Mouse (Mus musculus): ENCODE results near the gene Epha8. TPM values are rescaled to one million over a fixed set of nuclear protein-coding genes. Genes with fewer than 3 reads are reported as not detected.

Gene Epha8
- polyA plus RNA-seq, 1 experiment from 2014 or later = 0.62 TPM

DNA sequence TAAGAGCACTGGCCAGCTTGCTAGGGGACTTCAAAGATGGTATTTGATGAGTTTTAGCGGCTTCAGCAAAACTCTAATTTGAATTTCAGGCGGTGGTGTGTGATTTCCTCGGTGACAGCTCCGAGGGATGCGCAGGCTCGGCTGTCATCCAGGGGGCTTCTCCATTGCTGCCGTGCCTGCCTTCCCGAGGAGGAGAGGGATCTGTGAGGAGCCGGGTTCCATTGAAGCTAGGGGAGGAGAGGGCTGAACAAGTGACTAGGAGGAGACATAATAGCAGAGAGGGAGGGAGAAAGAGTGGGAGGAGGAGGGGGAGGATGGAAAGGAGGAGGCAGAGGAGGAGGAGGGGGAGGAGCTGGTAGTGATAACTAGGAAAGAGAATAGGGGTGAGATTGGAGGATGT, 10.9 kb upstream of the Epha8 start:
- H3K9ac ChIP-seq = no peak overlapping the region
- no peaks in the 10 kb centered on the region for H3K36me3 ChIP-seq (ENCODE audit: insufficient read depth)
- no peak overlapping the region for H3K4me2 ChIP-seq
- DNase-seq = no peak
- TF ChIP-seq CTCF (IDR thresholded peaks at IDR 0.05; ENCODE audit: low read depth) = no peak
- no peak overlapping the region for H3K27ac ChIP-seq (ENCODE audit: low read depth)
- WGBS = 14% methylated on average over 9 of the region's 9 CpGs
- no peak for ATAC-seq (ENCODE audit: insufficient read depth)
- H3K4me1 ChIP-seq (ENCODE audit: insufficient read depth) = 0 out of 2 replicates have a peak, but pooled peaks cover 16% of the 10 kb centered on the region
- no peak overlapping the region for H3K4me3 ChIP-seq (ENCODE audit: low read depth, low read length)
- peaks cover 65% of the 10 kb centered on the region for H3K27me3 ChIP-seq (ENCODE audit: insufficient read depth, low read length)
- H3K9me3 ChIP-seq (ENCODE audit: low read depth, low read length) = no peaks in the 10 kb centered on the region

DNA sequence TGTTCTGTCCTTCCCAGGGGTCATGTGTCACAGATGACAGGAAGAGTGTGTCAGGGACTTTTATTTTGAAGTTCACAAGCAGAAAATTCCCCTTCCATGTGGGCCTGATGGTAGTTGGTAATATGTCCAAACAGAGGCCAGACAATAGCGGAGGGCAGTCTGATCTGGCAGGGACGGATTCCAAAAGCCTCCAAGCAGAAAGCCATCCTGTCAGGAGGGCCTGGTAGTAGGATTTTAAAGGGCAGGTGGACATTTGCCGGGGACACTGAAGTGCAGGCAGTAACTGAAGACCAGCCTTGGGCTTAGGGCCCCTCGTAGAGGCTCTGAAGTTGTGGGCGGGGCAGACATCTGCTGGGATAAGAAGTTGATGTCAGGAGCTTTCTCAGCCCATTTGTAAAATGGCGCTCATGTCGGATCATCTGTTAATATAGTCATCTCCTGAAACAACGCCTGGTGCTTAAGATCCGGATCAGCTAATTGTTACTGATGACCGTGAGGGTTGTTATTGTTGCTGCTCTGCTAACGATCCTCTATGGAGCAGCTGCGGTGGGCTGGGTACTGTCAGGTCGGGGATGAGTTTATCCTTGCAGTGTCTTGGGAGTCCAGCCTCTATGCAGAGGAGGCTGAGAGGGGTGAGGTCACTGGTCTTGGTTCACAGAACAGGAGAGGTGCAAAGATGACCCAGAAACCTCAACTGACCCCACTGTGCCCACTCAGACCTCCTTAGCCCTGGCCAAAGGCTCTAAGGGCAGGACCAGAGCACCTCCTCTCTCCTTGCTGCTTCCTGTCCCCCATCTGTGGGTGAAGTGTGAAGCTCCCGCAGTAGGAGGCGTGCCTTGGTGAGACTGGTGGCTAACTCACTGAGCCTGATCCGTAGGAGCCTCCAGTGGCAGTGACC, 10.1 kb upstream of the Epha8 start:
- Histone ChIP-seq H3K4me1 (ENCODE audit: insufficient read depth) (peaks cover 19% of the 10 kb centered on the region), H3K9ac (no peak overlapping the region), H3K27ac (ENCODE audit: low read depth) (no peak overlapping the region), H3K36me3 (ENCODE audit: insufficient read depth) (no peaks in the 10 kb centered on the region), H3K27me3 (ENCODE audit: insufficient read depth, low read length) (peaks cover 62% of the 10 kb centered on the region), H3K4me3 (ENCODE audit: low read depth, low read length) (no peak overlapping the region), H3K4me2 (no peak overlapping the region), H3K9me3 (ENCODE audit: low read depth, low read length) (no peaks in the 10 kb centered on the region)
- DNase-seq (peak; percentile 54), ATAC-seq (ENCODE audit: insufficient read depth) (no peak)
- no peak for TF ChIP-seq CTCF (IDR thresholded peaks at IDR 0.05; ENCODE audit: low read depth)
- 16% methylated on average over 16 of the region's 16 CpGs for WGBS

DNA sequence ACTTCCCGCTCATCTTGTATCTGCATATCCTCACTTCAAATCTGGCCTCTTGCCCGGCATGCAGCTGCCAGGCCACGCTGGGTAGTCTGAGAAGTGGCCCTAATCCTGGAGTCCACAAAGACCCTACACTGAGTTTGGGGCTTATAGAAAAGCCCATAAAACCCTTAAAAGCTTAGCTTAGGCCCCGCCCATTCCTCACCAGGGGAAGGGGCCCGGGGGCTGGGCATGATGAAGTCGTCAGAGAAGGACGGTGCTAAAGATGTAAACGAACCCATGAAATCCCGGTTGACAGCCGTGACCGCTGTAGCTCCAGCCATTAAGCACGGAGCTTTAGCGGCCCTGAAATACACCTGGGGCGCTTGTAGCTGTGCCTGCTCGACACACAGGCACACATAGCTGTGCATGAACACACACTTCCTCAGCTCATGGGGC, 8.4 kb upstream of the Epha8 start:
- Histone ChIP-seq H3K9ac (no peak overlapping the region), H3K4me1 (ENCODE audit: insufficient read depth) (peaks cover 26% of the 10 kb centered on the region), H3K4me2 (no peak overlapping the region), H3K27ac (ENCODE audit: low read depth) (no peak overlapping the region), H3K27me3 (ENCODE audit: insufficient read depth, low read length) (peaks cover 61% of the 10 kb centered on the region), H3K36me3 (ENCODE audit: insufficient read depth) (no peaks in the 10 kb centered on the region), H3K9me3 (ENCODE audit: low read depth, low read length) (no peaks in the 10 kb centered on the region), H3K4me3 (ENCODE audit: low read depth, low read length) (no peak overlapping the region)
- WGBS = 16% methylated on average over 15 of the region's 15 CpGs
- DNase-seq (peak; percentile 73), ATAC-seq (ENCODE audit: insufficient read depth) (no peak)
- no peak for TF ChIP-seq CTCF (IDR thresholded peaks at IDR 0.05; ENCODE audit: low read depth)

DNA sequence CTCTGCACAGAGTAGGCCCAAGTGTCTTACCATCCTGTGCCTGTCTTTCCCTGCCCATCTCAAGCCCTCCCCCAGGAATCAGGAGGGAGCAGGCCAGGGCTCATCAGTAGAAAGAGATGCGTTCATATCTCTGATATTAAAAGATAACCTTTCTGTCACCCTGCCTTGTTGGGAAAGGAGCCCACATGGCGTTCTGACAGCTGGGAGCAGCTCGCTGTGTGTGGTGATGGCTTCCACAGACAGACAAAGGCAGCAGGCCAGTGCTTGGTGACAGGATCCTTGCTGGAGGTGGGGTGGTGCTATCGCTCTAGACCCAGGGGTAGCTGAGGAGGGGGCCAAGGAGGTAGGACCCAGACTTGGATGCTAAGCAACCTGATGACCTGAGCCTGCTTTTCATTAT, 5.8 kb upstream of the Epha8 start:
- no peak overlapping the region for H3K4me2 ChIP-seq
- no peak overlapping the region for H3K27ac ChIP-seq (ENCODE audit: low read depth)
- H3K4me3 ChIP-seq (ENCODE audit: low read depth, low read length) = no peak overlapping the region
- H3K4me1 ChIP-seq (ENCODE audit: insufficient read depth) = peaks cover 18% of the 10 kb centered on the region
- peaks cover 63% of the 10 kb centered on the region for H3K27me3 ChIP-seq (ENCODE audit: insufficient read depth, low read length)
- TF ChIP-seq CTCF (IDR thresholded peaks at IDR 0.05; ENCODE audit: low read depth) = no peak
- ATAC-seq (ENCODE audit: insufficient read depth) (peak; percentile 47), DNase-seq (peak; percentile 71)
- H3K36me3 ChIP-seq (ENCODE audit: insufficient read depth) = no peaks in the 10 kb centered on the region
- no peaks in the 10 kb centered on the region for H3K9me3 ChIP-seq (ENCODE audit: low read depth, low read length)
- WGBS = 33% methylated on average over 4 of the region's 4 CpGs
- no peak overlapping the region for H3K9ac ChIP-seq

DNA sequence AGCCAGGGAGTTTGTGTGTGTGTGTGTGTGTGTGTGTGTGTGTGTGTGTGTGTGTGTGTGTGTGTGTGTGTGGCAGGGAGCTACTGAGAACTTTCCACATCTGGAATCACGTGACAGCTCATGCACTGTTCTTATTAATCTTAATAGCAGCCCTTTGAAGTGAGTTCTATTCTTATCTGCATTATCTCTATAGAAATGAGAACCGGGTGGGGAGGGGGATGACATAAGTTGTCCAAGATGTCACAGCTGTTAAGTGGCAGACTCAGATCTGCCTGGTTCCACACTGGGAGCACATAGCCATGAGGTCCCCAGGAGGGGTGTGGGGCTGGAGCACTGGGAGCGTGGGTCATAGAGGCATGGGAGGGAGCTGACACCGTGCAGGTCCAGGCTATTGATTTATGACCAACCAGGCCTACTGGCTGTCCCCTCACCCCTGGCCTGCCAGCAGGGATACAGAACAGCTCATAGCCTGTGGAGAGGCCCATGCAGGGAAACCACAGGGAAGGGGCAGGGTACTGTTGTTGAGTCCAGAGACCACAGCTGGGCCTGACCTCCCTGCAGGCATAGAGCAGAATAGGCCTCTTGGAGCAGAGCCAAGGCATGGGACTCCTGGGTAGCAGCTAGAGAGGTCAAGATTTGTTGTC, 5.1 kb upstream of the Epha8 start:
- Histone ChIP-seq H3K27ac (ENCODE audit: low read depth) (no peak overlapping the region), H3K4me1 (ENCODE audit: insufficient read depth) (peaks cover 12% of the 10 kb centered on the region), H3K9me3 (ENCODE audit: low read depth, low read length) (no peaks in the 10 kb centered on the region), H3K9ac (no peak overlapping the region), H3K4me2 (no peak overlapping the region), H3K36me3 (ENCODE audit: insufficient read depth) (no peaks in the 10 kb centered on the region), H3K4me3 (ENCODE audit: low read depth, low read length) (no peak overlapping the region), H3K27me3 (ENCODE audit: insufficient read depth, low read length) (peaks cover 63% of the 10 kb centered on the region)
- WGBS = 24% methylated on average over 4 of the region's 4 CpGs
- ATAC-seq (ENCODE audit: insufficient read depth) (peak; percentile 75), DNase-seq (peak; percentile 67)
- TF ChIP-seq CTCF (IDR thresholded peaks at IDR 0.05; ENCODE audit: low read depth) = no peak

DNA sequence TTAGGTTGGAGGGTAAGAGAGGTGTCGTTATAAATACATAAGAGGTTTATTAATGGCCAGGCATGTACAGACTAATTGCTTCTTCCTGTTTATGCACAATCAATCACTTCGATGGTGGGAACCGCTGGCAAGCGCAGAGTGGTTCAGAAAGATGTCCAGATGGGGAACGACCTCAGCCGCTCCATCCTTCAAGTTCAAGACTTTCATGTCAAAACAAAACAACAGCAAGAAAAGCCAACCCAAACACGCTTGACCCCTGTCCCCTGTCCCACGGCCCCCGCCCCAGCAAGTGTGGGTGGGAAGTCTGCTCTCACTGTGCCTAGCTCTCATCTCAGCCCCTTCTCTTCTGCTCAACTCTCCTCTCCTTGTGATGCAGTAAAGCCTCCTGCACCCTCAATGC, 4.0 kb upstream of the Epha8 start:
- Histone ChIP-seq H3K9me3 (ENCODE audit: low read depth, low read length) (no peaks in the 10 kb centered on the region), H3K4me2 (0 out of 2 replicates have a peak overlapping the region, but pooled peaks have one; percentile 0), H3K4me3 (ENCODE audit: low read depth, low read length) (no peak overlapping the region), H3K27ac (ENCODE audit: low read depth) (no peak overlapping the region), H3K27me3 (ENCODE audit: insufficient read depth, low read length) (peaks cover 61% of the 10 kb centered on the region), H3K36me3 (ENCODE audit: insufficient read depth) (no peaks in the 10 kb centered on the region), H3K4me1 (ENCODE audit: insufficient read depth) (peaks cover 12% of the 10 kb centered on the region), H3K9ac (no peak overlapping the region)
- ATAC-seq (ENCODE audit: insufficient read depth) = peak; percentile 51; the same call in 1 of the 2 replicates
- no peak for TF ChIP-seq CTCF (IDR thresholded peaks at IDR 0.05; ENCODE audit: low read depth)
- 21% methylated on average over 9 of the region's 9 CpGs for WGBS
- DNase-seq = peak; percentile 72

DNA sequence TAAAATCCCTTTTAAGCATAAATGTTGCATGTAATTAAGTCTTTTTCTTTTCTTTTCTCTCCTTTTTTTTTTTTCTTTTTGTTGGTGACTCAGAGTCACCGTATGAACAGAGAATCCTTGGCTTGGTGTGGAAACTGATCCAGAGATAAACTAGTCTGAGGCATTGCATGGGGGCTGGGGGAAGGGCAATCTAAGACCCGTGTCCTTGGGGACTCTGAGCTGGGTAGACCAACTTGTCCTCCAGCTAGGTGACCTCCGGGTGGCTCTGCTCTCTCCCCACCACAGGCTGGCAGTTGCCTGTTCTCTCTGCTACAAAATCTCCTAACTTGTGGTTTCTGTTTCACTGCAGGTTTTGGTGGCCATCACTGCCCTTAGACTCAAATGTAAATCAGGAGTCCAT, 3.5 kb upstream of the Epha8 start:
- ATAC-seq (ENCODE audit: insufficient read depth) (no peak), DNase-seq (no peak)
- 23% methylated on average over 3 of the region's 3 CpGs for WGBS
- Histone ChIP-seq H3K27ac (ENCODE audit: low read depth) (no peak overlapping the region), H3K27me3 (ENCODE audit: insufficient read depth, low read length) (peaks cover 61% of the 10 kb centered on the region), H3K4me3 (ENCODE audit: low read depth, low read length) (no peak overlapping the region), H3K4me1 (ENCODE audit: insufficient read depth) (peaks cover 12% of the 10 kb centered on the region), H3K9me3 (ENCODE audit: low read depth, low read length) (no peaks in the 10 kb centered on the region), H3K9ac (no peak overlapping the region), H3K4me2 (no peak overlapping the region), H3K36me3 (ENCODE audit: insufficient read depth) (no peaks in the 10 kb centered on the region)
- TF ChIP-seq CTCF (IDR thresholded peaks at IDR 0.05; ENCODE audit: low read depth) = no peak
